Mouse (Mus musculus) monocyte, adult 59 days (primary cell): ENCODE results near the gene 4930402H24Rik. TPM values are rescaled to one million over a fixed set of nuclear protein-coding genes. Genes with fewer than 3 reads are reported as not detected.

Source experiments
- total RNA-seq, 2 experiments: library from RNA; stranded (reverse); gene quantifications; one replicate each; pipeline ENCODE4 v1.2.4; 2023

Gene 4930402H24Rik
- 10 to 100 TPM in 1 of 2 experiments, 1 to 10 TPM in 1; 9.6 to 13.7 TPM for total RNA-seq

DNA sequence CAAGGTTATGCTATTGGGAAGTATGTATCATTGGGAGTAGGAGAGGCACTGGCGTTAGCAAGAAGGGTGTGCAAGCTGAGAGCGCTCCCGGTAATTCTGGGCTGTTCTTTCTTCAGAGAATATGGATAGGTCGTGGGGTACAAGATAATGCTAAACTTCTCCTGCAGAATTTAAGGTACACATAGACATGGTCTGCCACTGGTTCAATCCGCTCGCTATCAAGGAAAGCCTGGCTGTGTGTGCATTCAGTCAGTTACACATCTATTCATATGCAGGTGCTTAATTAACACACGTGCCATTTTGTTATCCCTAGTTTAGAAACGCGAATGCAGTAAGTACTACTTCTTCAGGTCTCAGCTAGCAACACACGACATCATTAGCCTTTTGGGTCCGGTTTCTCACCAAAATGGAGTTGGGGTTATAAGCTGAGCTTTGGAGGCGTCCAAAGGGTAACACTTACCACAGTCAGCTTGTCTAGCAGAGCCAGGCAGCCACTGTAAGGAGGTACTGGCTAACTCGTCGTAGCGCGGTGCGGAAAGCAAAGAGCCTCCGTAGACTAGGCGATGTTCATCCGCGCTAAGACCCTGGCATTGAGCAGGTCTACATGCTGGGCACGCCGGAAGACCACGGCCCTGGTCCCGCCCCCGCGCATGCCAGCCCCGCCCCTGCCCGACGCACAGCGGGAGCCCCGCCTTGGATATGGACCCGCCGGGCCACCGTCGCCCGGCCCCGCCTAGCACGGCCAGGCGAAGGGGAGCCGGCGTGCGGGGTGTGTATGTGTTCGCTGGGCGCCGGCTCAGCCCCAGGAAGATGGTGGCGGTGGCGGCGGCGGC is at the start of gene 4930402H24Rik, which contains the start of gene Atrn:
TSS of gene 4930402H24Rik (minus strand) at position 656 of the 833 bp plus-strand sequence.
TSS of gene Atrn (plus strand) at position 745 of the 833 bp plus-strand sequence.

DNA sequence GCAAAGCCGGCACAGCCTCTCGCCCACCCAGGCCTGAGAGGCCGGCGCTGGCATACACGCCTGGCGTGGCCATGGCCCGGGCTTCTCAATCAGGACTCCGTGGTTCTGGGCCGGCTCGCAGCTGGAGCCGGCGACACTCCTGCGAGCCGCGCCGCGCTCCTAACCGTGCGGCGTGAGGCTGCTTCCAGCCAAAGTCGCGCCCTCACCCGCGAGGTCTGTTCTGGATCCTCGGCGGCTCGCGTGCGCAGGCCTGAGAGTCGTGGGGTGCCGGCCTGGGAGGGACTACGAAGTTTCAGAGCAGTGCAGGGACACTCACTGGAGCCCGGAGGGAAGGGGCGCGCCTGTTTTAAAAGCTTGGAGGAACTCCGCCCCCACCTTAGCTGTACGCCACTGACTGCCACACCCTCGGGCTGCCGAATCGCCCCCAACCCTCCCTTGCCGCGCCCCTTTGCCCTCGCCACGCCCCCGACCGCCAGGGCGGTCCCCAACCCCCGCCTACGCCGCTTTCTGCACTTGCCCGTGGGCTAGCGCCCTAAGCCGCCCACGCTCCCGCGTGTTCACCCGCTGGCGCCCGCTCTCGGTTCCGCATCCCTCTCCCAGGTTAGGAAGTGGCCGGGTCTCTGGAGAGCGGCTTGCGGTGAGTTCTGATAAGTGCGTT is 208.9 kb downstream of the 4930402H24Rik start, which contains the start of gene Slc4a11:
TSS of gene Slc4a11 (minus strand) at position 367 of the 658 bp plus-strand sequence.

DNA sequence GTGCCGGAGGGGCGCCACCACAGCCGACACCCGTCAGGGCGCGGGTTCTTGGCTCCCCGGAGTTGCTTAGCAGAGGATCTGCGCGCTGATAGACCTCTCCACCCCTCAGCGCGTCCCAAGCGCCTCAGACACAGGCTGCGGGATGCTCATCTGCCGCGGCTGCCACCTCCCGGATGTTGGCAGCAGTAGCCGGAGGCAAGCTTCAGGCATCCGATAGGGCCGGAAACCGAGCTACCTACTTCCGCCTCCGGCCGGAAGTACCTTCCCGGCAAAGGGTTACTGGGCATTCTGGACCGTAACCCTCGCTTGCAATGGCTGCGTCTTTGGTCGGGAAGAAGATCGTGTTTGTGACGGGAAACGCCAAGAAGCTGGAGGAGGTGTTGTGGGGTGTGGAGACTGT is 238.6 kb downstream of the 4930402H24Rik start, which contains the start of gene Itpa:
TSS of gene Itpa (plus strand) at position 52 of the 400 bp plus-strand sequence.

DNA sequence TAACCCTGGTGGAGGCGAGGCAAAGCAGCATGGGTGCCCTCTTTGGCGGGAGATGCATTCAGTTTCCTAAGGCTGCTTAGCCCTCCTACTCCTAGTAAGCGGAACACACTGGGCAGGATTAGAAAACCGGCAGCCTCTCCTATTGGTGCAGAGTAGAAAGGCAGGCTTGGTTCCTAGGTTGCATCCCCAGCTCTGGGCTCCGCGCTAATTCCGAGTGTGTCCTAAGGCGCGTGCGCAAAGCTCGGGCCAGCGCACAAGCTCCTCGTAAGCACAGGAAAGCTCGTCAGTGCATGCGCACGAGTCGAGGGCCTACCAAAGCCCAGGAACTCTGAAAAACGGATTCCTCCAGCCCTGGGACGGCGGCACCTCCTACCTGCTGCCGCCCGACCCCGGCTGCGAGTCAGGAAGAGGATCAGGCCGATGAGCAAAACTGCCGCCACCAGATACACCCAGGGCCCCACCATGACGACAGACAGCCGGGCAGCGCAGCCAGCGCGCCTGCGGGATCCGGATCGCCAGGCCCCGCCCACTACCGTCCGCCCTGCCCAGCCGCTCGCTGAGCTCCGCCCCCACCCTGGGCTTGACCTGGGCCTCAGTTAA is 242.0 kb downstream of the 4930402H24Rik start, which contains the start of gene Ddrgk1:
TSS of gene Ddrgk1 (minus strand) at position 558 of the 600 bp plus-strand sequence.

Other genes with a start within 250 kb of the 4930402H24Rik start
- 100 to 1,000 TPM in 1 of 2 experiments, 10 to 100 TPM in 1; 88.5 to 112 TPM for gene Ddrgk1, start 241.7 kb downstream of the 4930402H24Rik start, total RNA-seq
- gene Itpa, start 238.8 kb downstream of the 4930402H24Rik start, total RNA-seq: 10 to 100 TPM; 12.2 to 12.8 TPM
- under 1 TPM; 0.36 to 0.63 TPM for gene Slc4a11, start 208.9 kb downstream of the 4930402H24Rik start, total RNA-seq
- 10 to 100 TPM; 17.6 to 20.6 TPM for gene Atrn, start 89 bp upstream of the 4930402H24Rik start, total RNA-seq
- not detected for gene Gfra4, start 136.7 kb upstream of the 4930402H24Rik start, total RNA-seq
- 1 to 10 TPM; 1.2 to 1.8 TPM for gene Adam33, start 157.4 kb upstream of the 4930402H24Rik start, total RNA-seq
- gene Siglec1, start 180.4 kb upstream of the 4930402H24Rik start, total RNA-seq: 10 to 100 TPM; 19.4 to 25.5 TPM
- not detected for gene Hspa12b, start 220.9 kb upstream of the 4930402H24Rik start, total RNA-seq
- not detected for gene Gm11037, start 227.1 kb upstream of the 4930402H24Rik start, total RNA-seq